Mouse (Mus musculus) gastrocnemius, adult 18-20 months (tissue): ENCODE results near the gene Nat9. TPM values are rescaled to one million over a fixed set of nuclear protein-coding genes. Genes with fewer than 3 reads are reported as not detected.

Experiments used
- DNase-seq: peaks from one replicate; pipeline ENCODE4 v3.0.0; 2021; ENCODE audit warnings: low spot score
- total RNA-seq, 2 experiments: library from RNA; stranded (reverse); gene quantifications; 2 replicates each; pipeline ENCODE4 v1.2.3; 2021

Nat9 gene
- total RNA-seq, 2 experiments from 2014 or later = 12.6 to 20.2 TPM

DNA sequence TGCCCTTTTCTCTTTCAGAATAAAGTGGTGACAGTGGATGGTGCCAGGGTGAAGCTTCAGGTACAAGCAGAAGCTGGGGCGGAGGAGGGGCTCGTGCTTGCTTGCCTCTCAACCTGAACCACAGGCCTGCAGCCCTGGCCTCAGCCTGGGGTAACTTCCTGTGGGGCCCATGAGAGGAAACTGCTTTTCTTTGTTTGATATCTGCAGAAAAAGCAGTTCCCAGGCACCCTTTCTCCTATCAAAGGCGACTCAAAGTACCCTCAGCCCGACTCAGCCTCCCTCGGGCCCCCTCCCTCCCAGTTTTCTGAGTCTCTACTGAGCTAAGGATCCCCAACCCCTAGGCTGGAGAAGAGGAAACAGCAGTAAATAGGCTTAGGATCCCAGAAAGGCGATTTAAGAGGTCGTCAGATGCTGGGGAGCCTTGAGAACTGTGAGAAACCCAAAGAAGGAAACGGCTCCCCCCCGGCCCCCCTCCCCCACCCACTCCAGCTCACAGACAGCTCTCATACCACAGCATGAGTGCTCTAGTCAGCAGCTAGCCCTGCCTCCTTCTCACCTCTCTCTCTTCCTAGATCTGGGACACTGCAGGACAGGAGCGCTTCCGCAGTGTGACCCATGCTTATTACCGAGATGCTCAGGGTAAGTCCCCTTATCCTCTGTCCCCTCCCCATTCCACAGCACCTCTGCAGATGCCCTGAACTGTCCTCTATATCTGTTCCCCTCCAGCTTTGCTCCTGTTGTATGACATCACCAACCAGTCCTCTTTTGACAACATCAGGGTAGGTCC lies 29.5 kb downstream of the Nat9 start:
- no peak for DNase-seq

- DNase-seq = no peak
These were observed 32.5 kb downstream of the Nat9 start for GRCm38 (mm10) chr11:115155053-115155634.

GRCm38 (mm10) chr11:115153699-115154292 lies 33.9 kb downstream of the Nat9 start:
- peak; percentile 61 for DNase-seq

- DNase-seq = no peak
These were observed 34.6 kb downstream of the Nat9 start for GRCm38 (mm10) chr11:115153088-115153487.

DNA sequence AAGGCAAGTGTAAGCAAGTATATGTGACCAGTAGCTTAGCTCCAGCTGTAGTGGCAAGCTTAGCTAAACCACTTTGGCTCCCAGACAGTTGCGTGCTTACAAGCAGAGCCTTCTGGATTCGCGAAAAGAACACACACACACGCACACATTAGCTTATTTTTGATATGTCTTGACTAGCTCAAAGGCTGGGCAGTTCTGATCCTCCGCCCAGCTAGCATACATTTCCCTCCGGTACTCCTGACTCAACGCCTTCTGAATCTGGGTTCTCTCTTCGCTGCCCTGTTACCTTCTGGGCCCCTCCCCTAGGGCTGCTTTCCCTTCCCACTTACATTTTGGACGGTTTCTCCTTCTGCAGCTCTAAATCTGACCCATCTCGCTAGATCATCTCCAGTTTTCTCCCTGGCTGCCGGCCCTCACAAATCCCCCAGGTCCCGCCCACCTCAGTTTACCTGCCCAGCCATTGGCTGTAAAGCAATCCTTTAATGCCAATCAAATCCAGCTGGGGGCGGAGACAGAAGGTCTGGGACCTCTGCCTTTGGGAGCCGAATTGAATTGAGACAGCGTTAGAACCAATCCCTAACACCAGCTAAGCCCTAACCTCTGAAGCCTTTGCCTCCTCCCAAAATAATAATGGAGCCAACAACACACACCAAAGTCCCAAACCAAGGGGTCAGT lies 35.8 kb downstream of the Nat9 start:
- DNase-seq = peak; percentile 44

DNA sequence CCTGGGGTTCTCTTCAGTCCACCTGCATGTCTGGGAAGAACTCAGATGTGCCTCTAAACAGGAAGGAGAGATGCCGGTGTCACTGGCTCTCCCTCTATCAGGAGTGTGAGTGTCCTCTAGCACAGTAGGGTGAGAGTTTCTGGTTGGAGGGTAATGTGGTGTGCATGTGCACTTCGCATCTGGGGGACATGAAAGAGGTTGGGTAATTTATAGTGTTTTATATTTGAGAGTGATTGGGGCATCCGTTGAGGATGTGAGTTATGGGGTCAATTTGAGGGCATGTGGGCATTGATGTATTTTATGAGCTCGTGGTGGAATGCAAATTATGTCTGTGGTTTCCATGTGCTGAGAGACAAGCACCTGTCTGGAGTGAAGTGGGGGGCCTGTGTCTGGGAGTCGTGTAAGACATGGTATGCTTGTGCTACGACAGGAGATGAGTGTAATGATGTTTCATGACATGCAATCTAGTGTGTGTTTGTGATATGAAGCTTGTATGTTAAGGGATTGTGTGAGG lies 36.9 kb downstream of the Nat9 start:
- no peak for DNase-seq

DNA sequence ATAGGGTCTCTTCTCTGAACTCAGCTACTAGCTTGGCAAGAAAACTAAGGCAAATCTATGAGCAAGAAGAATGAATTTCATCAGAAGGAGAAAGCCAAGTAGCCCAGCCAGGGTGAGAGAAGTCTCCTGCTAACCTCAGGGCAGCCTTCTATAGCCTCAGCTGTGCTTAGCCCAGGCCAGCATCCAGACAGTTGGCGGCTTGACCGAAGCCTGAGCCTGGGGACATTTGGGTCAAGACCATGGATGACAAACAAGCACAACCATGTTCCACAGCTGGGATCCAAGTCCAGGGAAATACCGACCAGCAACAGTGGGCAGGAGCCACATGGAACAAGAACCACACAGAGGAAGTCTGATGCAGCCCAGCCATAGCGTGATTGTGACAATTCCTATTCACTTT lies 39.8 kb downstream of the Nat9 start:
- no peak for DNase-seq

GRCm38 (mm10) chr11:115141970-115142369 lies 45.7 kb downstream of the Nat9 start:
- no peak for DNase-seq

DNA sequence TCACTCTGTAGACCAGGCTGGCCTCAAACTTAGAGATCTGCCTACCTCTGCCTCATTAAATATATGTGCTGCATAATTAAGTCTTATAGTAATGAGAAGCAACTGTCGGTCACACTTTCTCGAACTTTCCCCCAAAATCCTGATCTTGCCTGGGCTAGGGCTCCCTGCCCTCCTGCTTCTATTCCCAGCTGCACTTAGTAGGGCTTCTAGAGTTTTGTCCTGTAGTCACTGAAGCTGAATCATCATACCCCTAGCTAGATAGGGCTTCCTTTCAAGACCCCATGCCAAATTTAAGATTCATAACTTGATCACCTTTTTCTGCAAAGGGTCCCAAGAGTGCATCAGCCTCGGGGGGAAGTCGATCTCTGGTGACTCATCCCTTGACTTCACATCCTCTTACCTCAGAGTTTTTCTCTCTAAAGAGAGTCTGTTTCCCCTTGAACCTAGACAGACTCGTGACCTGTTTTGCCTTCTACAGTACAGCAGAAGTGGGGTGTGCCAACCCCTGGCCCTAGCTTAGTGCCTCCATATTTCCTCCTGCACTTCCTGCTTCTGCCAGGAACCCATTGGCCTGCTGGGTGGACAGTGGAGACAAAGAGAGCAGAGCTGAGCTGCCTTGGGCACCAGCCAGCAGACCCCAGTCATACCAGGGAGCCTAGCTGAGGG lies 48.9 kb downstream of the Nat9 start:
- DNase-seq = no peak

- no peak for DNase-seq
These were observed 53.9 kb downstream of the Nat9 start, which contains the start of gene Cd300lf for GRCm38 (mm10) chr11:115133800-115134199. TSS of gene Cd300lf (minus strand) at chr11:115133992.

Other genes starting within 250 kb of the Nat9 start
- not detected for gene Cd300c, start 218.7 kb downstream of the Nat9 start, total RNA-seq
- gene Cd300ld, start 197.9 kb downstream of the Nat9 start, total RNA-seq = under 1 TPM; 0.11 to 0.33 TPM
- under 1 TPM; 0.21 to 0.32 TPM for gene Cd300c2, start 186.0 kb downstream of the Nat9 start, total RNA-seq
- gene Cd300ld2, start 171.7 kb downstream of the Nat9 start, total RNA-seq = not detected
- not detected for gene Cd300ld4, start 160.8 kb downstream of the Nat9 start, total RNA-seq
- gene Cd300ld5, start 150.1 kb downstream of the Nat9 start, total RNA-seq = 1 to 10 TPM in 1 of 2 experiments, not detected in 1; 2.7 TPM
- 1 to 10 TPM; 1.8 to 2.0 TPM for gene Cd300ld3, start 139.4 kb downstream of the Nat9 start, total RNA-seq
- gene Cd300e, start 125.7 kb downstream of the Nat9 start, total RNA-seq = not detected
- under 1 TPM in 1 of 2 experiments, not detected in 1; 0.36 TPM for gene Rab37, start 96.4 kb downstream of the Nat9 start, total RNA-seq
- gene Cd300lf, start 53.9 kb downstream of the Nat9 start, total RNA-seq = not detected
- gene Slc9a3r1, start 24.5 kb downstream of the Nat9 start, total RNA-seq = 1 to 10 TPM; 1.6 to 1.9 TPM
- 1 to 10 TPM; 7.5 to 7.9 TPM for gene Tmem104, start 372 bp downstream of the Nat9 start, total RNA-seq
- gene Grin2c, start 79.4 kb upstream of the Nat9 start, total RNA-seq = under 1 TPM; 0.05 to 0.14 TPM
- 1 to 10 TPM; 3.2 TPM for gene Fdxr, start 89.2 kb upstream of the Nat9 start, total RNA-seq
- 1 to 10 TPM; 4.7 to 6.0 TPM for gene Fads6, start 109.8 kb upstream of the Nat9 start, total RNA-seq
- not detected for gene Otop2, start 119.3 kb upstream of the Nat9 start, total RNA-seq
- under 1 TPM; 0.16 to 0.19 TPM for gene Ush1g, start 134.2 kb upstream of the Nat9 start, total RNA-seq
- not detected for gene Otop3, start 146.9 kb upstream of the Nat9 start, total RNA-seq
- gene Hid1, start 179.9 kb upstream of the Nat9 start, total RNA-seq = under 1 TPM; 0.81 to 0.96 TPM
- 1 to 10 TPM; 1.2 to 1.5 TPM for gene Cdr2l, start 194.1 kb upstream of the Nat9 start, total RNA-seq
- 10 to 100 TPM; 90.3 to 95.5 TPM for gene Mrpl58, start 215.9 kb upstream of the Nat9 start, total RNA-seq
- 100 to 1,000 TPM; 772 to 857 TPM for gene Atp5h, start 232.1 kb upstream of the Nat9 start, total RNA-seq
- 10 to 100 TPM; 15.9 to 17.7 TPM for gene Kctd2, start 232.3 kb upstream of the Nat9 start, total RNA-seq